Mouse (Mus musculus): ENCODE results near the gene Megf6.

Gene Megf6

GRCm38 (mm10) chr4:154217711-154218350 is 47.3 kb downstream of the Megf6 start:
- no peak for DNase-seq

GRCm38 (mm10) chr4:154222773-154223172 is 52.2 kb downstream of the Megf6 start:
- DNase-seq = no peak

- DNase-seq = no peak
Observed at GRCm38 (mm10) chr4:154224267-154224969, 53.9 kb downstream of the Megf6 start.

GRCm38 (mm10) chr4:154224970-154225309 is 54.4 kb downstream of the Megf6 start:
- DNase-seq = no peak

- DNase-seq = no peak
Observed at GRCm38 (mm10) chr4:154226678-154227077, 56.1 kb downstream of the Megf6 start.

GRCm38 (mm10) chr4:154228336-154228735 is 57.8 kb downstream of the Megf6 start:
- DNase-seq = no peak

GRCm38 (mm10) chr4:154229569-154229968 is 59.0 kb downstream of the Megf6 start:
- DNase-seq = no peak

GRCm38 (mm10) chr4:154231380-154231779 is 60.9 kb downstream of the Megf6 start:
- DNase-seq = no peak

GRCm38 (mm10) chr4:154232295-154232694 is 61.8 kb downstream of the Megf6 start:
- no peak for DNase-seq

- DNase-seq = no peak
Observed at GRCm38 (mm10) chr4:154236001-154236400, 65.5 kb downstream of the Megf6 start.

GRCm38 (mm10) chr4:154236893-154237292 is 66.4 kb downstream of the Megf6 start:
- DNase-seq = no peak

- DNase-seq = no peak
Observed at GRCm38 (mm10) chr4:154237306-154237705, 66.8 kb downstream of the Megf6 start.

GRCm38 (mm10) chr4:154239199-154239598 is 68.7 kb downstream of the Megf6 start:
- no peak for DNase-seq

GRCm38 (mm10) chr4:154240608-154241007 is 70.1 kb downstream of the Megf6 start:
- DNase-seq = no peak

- no peak for DNase-seq
Observed at GRCm38 (mm10) chr4:154245342-154245741, 74.8 kb downstream of the Megf6 start.

- DNase-seq = peak; percentile 44
Observed at GRCm38 (mm10) chr4:154246115-154247040, 75.8 kb downstream of the Megf6 start.

- no peak for DNase-seq
Observed at GRCm38 (mm10) chr4:154247207-154248091, 76.9 kb downstream of the Megf6 start.

GRCm38 (mm10) chr4:154248092-154248805 is 77.7 kb downstream of the Megf6 start:
- DNase-seq = no peak

- DNase-seq = no peak
Observed at GRCm38 (mm10) chr4:154249316-154249715, 78.8 kb downstream of the Megf6 start.

- DNase-seq = peak; percentile 54
Observed at GRCm38 (mm10) chr4:154252537-154253255, 82.2 kb downstream of the Megf6 start.

- DNase-seq = no peak
Observed at GRCm38 (mm10) chr4:154260755-154261154, 90.2 kb downstream of the Megf6 start.

All from right cerebral cortex, adult 18-20 months (tissue).